Mouse (Mus musculus) hindlimb bud, embryonic 11.5 days (tissue): Measurements from ENCODE around the gene Atxn2.

Source experiments
- DNase-seq: peaks from one replicate; pipeline ENCODE4 v3.0.0-alpha.2; 2012; ENCODE audit warnings: low read depth, low spot score; ENCODE audit errors: extremely low spot score

Gene Atxn2

DNA sequence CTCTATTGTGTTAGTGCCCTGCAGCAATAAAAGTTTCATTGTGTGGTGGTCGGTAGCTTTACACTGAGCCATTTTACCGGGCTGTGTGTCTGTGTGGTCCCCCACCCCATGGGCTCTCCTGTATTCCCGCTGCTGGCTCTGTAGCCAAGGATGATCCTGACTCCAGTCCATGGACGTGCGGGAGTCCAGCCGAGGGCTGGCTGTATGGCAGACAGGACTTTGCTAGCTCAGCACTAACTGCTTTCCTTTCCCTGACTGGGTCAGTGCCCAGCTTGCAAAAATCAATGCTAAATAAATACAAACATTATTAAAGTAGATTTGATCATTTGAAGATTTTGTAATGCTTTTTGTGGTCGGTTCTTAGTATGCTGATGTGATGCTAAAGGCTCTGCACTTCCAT, 50.3 kb downstream of the Atxn2 start:
- DNase-seq, result no peak

DNA sequence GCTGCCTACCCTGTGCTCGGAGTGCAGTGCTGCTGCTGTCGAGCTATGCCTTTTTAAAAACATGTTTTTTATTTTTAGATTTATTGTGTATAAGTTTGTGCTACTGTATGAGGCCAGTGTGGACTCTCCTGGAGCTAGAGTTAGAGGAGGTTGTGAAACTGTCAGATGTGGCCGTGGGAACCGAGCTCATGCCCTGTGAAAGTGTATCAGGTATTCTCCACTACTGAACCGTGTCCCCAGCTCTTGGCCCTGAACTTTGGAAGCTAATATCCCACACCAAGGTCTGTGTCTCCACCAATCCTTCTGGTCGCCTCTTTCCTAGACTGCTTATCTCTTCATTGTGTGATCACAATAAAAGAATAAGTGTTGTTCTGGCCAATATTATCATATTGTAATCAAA, 51.8 kb downstream of the Atxn2 start:
- DNase-seq, result no peak

DNA sequence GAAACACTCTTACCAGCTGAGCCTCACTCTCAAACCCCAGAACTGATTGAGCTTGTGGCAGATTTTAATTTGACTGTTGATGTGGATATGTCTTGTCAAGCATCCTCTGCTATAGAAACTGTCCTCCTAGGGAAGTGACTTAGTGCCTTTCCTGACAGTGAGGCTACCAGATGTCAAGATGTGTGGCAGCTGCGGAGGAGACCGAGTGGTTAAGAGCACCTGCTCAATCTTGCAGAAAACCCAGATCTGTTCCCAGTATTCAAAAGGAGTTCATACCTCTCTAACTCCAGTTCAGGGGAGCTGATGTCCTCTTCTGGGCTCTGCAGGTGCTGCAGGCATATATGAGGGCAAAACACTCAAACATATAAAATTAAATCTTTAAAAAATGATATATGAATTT, 53.9 kb downstream of the Atxn2 start:
- no peak for DNase-seq

- DNase-seq, result no peak
These were observed 55.1 kb downstream of the Atxn2 start for GRCm38 (mm10) chr5:121766038-121766773.

- no peak for DNase-seq
These were observed 56.4 kb downstream of the Atxn2 start for GRCm38 (mm10) chr5:121767564-121767963.

- no peak for DNase-seq
These were observed 58.7 kb downstream of the Atxn2 start for GRCm38 (mm10) chr5:121769827-121770226.

DNA sequence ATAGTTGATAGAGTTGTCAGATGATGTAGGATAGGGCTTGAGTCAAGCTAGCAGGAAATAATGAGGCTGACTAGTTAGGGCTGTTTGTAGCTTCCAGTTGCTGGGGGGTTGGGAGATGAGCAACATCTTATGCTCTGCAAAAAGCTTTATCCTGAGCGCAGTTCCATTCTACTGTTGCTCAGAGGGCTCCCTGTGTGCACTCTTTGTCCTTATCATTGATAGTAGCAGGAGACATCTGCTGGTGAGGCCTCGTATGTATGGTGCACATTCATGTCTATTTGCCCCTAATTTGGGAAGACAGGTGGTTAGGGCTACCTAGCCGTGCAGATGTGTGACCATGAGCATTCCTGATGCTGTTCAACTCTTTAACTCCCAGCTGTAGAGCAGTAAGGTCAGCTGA, 60.5 kb downstream of the Atxn2 start:
- DNase-seq, result no peak

- DNase-seq, result no peak
These were observed 67.5 kb downstream of the Atxn2 start for GRCm38 (mm10) chr5:121778485-121779119.

DNA sequence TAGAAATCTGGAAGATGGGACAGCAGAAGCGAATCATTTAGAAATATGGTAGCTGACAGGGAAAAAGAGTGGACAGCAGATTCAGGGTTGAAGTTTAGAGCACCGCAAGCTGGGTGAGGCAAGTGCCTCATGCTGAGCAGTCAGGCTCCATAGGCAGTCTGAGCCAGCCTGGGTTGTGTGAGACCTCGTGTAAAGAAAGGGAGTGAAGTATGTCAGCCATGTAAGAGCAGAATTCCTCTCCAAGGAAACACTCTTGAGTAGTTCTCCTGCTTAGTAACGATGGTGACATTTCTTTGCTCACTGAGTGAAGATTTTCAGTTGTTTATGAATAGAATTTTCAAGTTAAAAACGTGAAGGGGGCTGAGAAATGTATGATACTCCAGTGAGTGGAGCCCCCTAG, 69.0 kb downstream of the Atxn2 start:
- DNase-seq, result no peak

- no peak for DNase-seq
These were observed 71.3 kb downstream of the Atxn2 start for GRCm38 (mm10) chr5:121782467-121782866.

- DNase-seq, result no peak
These were observed 72.8 kb downstream of the Atxn2 start for GRCm38 (mm10) chr5:121783862-121784500.

- no peak for DNase-seq
These were observed 79.9 kb downstream of the Atxn2 start for GRCm38 (mm10) chr5:121791026-121791425.

- no peak for DNase-seq
These were observed 84.7 kb downstream of the Atxn2 start for GRCm38 (mm10) chr5:121795800-121796199.

DNA sequence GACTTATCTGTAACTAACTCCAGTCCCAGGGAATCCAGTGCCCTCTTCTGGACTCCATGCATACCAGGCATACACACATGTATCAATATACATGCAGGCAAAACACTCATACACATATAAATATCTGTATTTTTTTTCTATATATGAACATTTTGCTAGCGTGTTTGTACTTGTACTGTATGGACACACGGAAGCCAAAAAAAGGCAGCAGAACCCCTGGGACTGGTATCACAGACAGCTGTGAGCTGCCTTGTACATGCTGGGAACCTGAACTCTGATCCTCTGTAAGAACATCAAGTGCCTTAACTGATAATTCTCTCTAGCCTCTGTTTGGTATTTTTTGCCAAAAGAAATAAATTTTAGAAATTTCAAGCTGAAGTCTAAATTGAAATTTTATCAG, 87.3 kb downstream of the Atxn2 start:
- no peak for DNase-seq

GRCm38 (mm10) chr5:121807186-121807585, 96.0 kb downstream of the Atxn2 start:
- no peak for DNase-seq

GRCm38 (mm10) chr5:121808202-121808601, 97.1 kb downstream of the Atxn2 start:
- no peak for DNase-seq

DNA sequence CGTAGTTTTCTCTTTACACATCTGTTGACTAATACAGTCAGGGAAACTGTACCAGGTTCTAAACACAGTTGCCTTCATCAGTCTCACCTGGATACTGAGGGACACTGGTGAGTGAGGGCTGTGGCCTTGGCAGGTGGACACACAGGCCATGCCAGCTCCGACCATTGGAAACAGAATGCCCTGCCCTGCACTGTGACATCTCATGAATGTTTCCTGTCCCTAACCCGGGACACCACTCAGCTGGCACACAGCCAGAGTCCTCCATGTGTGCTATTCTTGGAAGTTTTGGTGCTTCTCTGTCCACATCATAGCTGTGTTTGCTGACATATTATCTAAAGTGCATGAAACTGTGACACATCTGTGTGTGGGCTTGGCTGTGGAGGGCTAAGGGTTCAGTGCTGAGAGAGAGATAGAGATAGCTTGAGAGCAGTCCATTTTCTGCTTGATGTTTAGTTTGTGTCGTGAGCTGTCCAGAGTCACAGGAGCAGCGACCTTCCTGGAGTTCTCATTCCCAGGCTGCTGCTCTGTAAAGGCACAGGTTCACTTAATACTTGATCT, 98.6 kb downstream of the Atxn2 start:
- DNase-seq, result no peak

GRCm38 (mm10) chr5:121810331-121811151, 99.4 kb downstream of the Atxn2 start:
- DNase-seq, result no peak

DNA sequence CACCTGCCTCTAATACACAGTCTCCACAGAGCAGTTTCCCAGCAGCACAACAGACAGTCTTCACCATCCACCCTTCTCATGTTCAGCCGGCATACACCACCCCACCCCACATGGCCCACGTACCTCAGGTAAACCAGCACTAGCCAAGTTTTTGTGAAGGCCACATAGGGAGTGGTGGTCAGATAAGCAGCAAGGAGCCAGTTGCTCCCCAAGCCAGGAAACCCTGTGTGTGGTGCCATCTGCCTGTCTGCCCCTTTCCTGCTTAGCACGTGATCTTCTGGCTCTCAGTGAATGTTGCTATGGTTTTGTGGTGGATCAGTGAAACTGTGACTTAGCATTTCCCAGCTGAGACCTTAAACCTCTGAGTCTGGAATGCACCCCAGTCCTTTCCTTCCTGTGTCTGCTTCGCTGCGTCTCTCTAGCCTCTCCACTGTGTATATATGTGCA, 100.4 kb downstream of the Atxn2 start:
- DNase-seq, result no peak

DNA sequence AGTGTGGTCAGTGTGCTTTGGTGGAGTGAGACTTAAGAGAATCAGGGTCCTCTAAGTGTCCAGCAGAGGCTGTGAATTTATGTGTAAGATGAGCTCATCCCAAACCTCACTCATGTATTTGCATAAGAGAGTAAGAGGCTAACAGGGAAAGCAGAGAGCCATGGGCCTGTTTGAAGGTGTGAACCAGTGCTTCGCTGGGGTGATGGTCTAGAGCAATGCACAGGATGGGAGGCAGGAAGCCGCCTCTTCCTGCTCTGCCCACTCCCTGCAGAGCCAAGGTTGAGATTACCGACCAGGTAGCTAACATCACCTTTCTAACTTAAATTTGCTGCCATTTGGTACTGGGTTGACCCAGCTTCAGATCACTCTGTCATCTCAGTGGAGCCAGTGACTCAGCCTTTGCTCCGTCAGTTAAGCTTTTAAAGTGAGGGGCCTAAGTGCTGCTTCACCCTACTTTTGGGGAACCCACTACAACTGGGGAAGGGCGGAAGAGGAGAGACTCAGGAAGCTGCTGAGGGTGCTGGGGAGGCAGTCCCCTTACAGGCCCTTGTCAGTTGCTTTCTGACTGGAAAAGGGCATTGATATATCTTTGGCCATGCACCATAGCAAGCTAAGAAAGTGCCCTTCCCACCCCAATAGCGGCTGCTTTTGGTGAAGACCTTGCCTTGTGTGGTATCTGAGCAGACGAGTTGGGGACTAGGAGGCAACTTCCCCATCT, 101.5 kb downstream of the Atxn2 start:
- no peak for DNase-seq
